Mouse (Mus musculus) stomach, postnatal 0 days (tissue): ENCODE results near the gene Egln2.

Experiments used
- CTCF ChIP-seq: IDR thresholded peaks from 2 replicates; pipeline ENCODE4 v1.5.1; 2016; ENCODE audit warnings: antibody characterized with exemption, low read depth, mild to moderate bottlenecking, moderate library complexity
- EP300 ChIP-seq: optimal IDR thresholded peaks from 2 replicates; pipeline ENCODE3; 2016; ENCODE audit warnings: antibody characterized with exemption

- TF ChIP-seq CTCF (no peak), EP300 (no peak)
Measured at GRCm38 (mm10) chr7:27166614-27167474, at the start of gene Egln2.
